Mouse (Mus musculus): Measurements from ENCODE around the gene Cntnap5a. TPM values are rescaled to one million over a fixed set of nuclear protein-coding genes. Genes with fewer than 3 reads are reported as not detected.
A peak's percentile ranks its signal among the peaks of the same experiment; 100 is the strongest.

Gene Cntnap5a
- total RNA-seq, 2 experiments from 2014 or later, result 5.3 to 6.2 TPM

- DNase-seq (ENCODE audit: low spot score in 2 of 2), result no peak
Measured at GRCm38 (mm10) chr1:116353669-116354068, 669.1 kb downstream of the Cntnap5a start.

- no peak for DNase-seq (ENCODE audit: low spot score in 2 of 2)
Measured at GRCm38 (mm10) chr1:116365606-116366005, 681.0 kb downstream of the Cntnap5a start.

- DNase-seq (ENCODE audit: low spot score in 2 of 2), result no peak
Measured at GRCm38 (mm10) chr1:116366171-116366570, 681.6 kb downstream of the Cntnap5a start.

- no peak for DNase-seq (ENCODE audit: low spot score in 2 of 2)
Measured at GRCm38 (mm10) chr1:116366806-116367205, 682.2 kb downstream of the Cntnap5a start.

DNA sequence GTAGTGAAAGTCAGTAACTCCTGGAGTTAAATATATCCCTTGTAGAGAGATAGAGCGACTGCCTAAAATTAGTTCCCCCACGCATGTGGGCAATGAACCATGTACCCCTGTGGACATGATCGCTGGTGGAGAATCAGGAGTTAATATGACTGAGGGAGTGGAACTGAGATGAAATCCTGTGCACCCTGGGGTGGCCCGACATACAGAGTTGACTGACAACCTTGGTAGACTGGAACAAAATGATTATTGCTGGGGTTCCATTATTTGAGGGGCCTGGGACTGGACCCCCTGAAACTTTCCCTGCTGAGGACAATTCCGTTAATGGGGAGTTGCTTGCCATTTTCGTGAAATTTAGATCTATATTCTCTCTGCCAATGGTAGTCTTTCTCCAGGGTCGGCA is 683.0 kb downstream of the Cntnap5a start:
- no peak for DNase-seq (ENCODE audit: low spot score in 2 of 2)

DNA sequence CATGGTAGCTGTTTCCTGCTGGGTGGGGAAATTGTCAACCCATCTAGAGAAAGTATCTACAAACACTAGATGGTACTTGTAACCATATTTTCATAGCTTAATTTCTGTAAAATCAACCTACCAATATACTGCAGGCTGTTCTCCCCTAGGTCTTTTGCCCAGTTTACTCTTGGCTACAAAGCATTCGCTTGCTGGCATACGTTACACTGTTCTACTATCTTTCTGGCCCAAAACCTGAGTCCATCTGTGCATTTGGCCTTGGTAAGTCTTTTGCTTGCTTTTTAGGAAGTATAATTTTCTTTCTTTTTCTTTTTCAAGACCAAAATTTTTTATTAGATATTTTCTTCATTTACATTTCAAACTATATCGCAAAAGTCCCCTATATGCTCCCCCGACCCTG is 686.3 kb downstream of the Cntnap5a start:
- DNase-seq (ENCODE audit: low spot score in 2 of 2), result no peak

DNA sequence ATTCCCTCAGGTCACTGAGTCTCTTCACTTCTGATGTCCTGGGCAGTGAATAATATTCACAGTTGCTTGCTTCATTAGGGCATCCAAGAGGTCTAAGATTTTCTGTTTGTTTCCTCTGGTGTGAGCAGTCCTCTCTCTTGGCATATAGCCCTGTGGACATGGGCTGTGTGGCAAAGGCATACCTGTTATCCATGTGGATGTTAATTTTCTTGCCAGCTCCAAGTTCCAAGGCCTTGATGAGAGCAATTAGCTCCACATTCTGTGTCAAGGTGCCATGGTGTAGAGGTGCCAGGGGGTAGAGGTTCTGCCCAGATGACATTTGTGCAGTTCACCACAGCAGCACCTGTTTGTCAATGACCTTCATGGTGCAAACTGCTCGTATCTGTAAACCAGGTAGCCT is 689.0 kb downstream of the Cntnap5a start:
- DNase-seq (ENCODE audit: low spot score in 2 of 2), result no peak

DNA sequence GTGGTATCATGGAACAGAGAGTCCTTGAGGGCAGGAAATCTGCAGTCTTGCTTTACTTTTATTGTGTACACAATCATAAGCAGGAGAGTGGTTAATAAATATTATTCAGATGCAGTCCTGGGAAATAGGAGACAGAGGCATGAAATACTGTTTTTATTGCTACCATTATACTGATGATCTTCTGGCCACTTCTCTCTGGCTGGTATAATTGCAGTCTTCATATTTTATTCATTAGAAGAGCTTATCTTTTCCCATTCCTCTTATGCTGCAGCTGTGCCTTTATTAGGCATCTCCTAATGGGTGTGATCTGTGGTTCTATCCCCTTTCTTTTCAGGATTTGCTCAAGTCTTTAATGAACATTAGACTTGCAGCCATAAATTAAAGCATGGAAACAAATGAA is 707.8 kb downstream of the Cntnap5a start:
- no peak for DNase-seq (ENCODE audit: low spot score in 2 of 2)

GRCm38 (mm10) chr1:116401996-116402656 is 717.6 kb downstream of the Cntnap5a start:
- no peak for DNase-seq (ENCODE audit: low spot score in 2 of 2)

DNA sequence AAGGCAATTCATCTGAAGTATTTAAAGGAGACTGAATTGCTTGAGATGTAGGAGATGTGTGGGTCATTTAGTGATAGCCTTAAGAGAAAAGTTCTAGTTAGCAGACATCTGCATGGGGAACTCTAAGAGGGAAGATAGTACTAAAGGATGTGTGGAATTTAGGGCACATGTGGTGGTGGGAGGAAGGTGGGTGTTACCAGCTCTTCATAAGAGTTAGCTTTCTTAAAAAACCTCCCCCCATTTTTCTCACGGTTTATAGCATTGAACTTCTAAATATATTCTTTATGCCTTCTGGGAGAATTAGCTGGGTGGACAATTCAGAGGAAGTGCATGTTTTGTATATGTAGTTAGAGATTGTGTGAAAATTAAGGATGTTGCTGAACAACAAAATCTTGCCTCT is 725.3 kb downstream of the Cntnap5a start:
- DNase-seq (ENCODE audit: low spot score in 2 of 2), result no peak

GRCm38 (mm10) chr1:116428396-116428795 is 743.8 kb downstream of the Cntnap5a start:
- DNase-seq (ENCODE audit: low spot score in 2 of 2), result no peak

DNA sequence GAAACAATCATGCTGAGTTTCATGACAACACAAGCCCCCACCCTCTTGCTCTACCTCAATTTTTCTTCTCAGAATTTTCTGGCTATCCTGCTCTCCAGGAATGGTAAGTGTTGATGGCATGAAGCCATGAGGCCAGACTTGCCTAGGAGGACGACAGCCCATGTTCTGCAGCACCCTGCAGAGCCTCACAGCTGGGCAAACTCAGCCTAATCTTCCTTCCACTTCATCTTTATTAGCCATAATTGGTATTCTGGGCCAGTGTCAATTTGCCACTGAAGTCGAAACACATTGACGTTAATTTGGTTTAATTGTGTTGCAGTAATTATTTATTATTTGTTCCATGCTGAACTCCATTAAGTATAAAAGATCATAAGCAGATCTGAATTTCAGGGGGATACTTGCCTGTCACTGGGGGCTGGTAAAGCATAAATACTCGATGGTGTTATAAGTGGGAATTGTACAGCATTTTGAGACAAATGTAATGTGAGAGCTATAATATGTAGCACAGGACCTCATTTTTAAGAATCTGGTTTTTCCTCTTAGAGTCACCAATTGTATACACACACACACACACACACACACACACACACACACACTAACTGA is 770.7 kb downstream of the Cntnap5a start:
- DNase-seq (ENCODE audit: low spot score in 2 of 2), result no peak

GRCm38 (mm10) chr1:116477703-116478102 is 793.1 kb downstream of the Cntnap5a start:
- peak; percentile 42 to 43 for DNase-seq (ENCODE audit: low spot score in 2 of 2)

- DNase-seq (ENCODE audit: low spot score in 2 of 2), result no peak
Measured at GRCm38 (mm10) chr1:116488780-116489569, 804.4 kb downstream of the Cntnap5a start.

- DNase-seq (ENCODE audit: low spot score in 2 of 2), result no peak
Measured at GRCm38 (mm10) chr1:116577969-116578666, 893.6 kb downstream of the Cntnap5a start.

DNA sequence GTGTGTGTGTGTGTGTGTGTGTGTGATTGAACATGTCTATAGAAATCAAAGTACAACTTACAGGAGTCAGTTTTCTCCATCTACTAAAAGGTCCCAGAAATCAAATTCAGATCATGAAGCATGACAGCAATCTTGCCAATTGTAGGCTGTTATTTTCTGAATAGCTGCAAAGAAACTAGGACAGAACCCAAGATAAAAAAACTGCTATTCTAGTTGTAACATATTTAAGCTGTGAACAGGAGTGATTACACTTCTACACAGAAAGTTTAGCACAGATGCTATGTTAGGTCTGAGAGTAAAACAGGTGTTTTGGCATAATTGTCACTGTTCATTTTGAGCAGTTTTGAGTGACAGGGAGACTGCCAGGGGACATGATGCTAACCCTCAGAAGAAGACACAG is 931.7 kb downstream of the Cntnap5a start:
- no peak for DNase-seq (ENCODE audit: low spot score in 2 of 2)

Small RNAs within 50 kb of the gene (microRNA-seq; reads per million reads assigned to microRNA genes)
- gene Gm23393 (ENCODE audit: borderline number of aligned reads in 2 of 2), result 0 reads per million in 2 experiments

Data from adrenal gland, adult 18-20 months (tissue).